Mouse (Mus musculus) spleen, embryonic (tissue): ENCODE results near the gene Gm26920.
"Not testable (repeated sequence)": the region's sequence is repeated elsewhere in the genome, so short reads cannot be mapped to it uniquely, and the experiment has no call there.

ENCODE experiments used
- CTCF ChIA-PET: fragments of 350-600 bp; sonication (Branson Sonifier 250); formaldehyde crosslinking; loops from one replicate; lab custom pipeline; 2022; lab: Charles Lee

Gm26920 gene

DNA sequence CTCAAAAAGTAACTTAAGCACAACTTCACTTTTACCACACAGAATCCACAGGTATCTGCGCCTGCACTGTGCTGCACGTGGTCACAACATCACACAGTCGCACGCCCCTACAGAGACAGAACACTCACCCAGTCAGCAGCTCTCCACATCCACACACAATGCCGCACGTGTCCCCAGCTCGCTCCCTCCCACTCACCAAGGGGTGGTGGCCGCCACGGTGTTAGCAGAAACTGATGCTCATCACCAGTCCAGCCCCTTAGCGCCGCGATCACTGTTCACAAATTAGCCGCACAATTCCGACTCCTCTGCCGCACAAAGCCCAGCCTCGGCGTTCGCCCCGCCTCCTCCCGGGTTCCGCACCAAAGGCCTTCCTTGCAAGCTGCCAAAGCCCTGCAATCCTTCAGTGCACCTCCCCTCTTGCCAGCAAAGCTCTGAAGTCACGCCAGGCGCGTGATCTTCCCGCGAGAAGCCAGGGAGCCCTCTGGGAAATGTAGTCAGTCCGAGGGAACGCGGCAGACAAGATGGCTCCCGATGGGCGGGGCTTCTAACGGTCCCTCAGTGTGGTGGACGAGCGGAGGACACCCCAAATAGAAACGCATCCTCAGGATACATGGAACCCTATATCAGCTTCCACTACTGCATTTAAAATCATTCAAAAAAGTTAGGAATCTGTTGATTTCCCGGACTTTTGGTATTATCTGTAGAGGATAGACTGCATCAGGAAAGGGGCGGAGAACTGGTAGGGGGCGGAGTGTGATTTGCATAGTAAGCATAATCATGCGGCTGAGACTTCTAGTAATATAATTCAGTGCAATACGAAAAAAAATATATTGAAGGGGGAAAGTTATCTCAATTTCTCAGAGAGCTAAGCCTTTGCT lies at the start of gene Gm26920, which contains the start of gene Zfp566:
Gene Gm26920, minus strand, starts transcription at position 319 of the 878 bp plus-strand sequence.
Gene Zfp566, minus strand, starts transcription at position 436 of the 878 bp plus-strand sequence.
- CTCF ChIA-PET = interaction anchor here (0.7 kb wide), 1 partner anchor 46 kb away, joined by 4 read pairs; no protein-coding TSS in a partner anchor

DNA sequence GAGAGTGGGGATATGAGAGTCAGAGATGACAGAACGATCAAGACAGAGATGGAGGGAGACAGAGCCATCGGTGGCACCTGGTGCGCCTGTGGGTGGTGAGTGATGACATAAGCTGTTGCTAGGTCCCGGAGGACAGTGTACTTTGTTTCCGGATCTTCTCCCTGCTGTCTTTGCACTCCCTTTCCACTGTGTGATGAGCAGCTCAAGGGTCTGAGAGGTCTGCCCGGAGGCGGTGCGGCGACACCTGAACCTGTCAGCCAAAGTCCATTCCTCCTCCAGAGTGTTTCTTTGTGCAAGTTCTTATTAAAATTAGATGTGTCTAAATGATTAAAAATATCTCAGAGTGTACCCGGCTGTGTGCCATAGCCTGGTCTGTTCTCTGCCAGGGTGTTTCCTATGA lies 46.6 kb upstream of the Gm26920 start:
- CTCF ChIA-PET = no interaction called here

DNA sequence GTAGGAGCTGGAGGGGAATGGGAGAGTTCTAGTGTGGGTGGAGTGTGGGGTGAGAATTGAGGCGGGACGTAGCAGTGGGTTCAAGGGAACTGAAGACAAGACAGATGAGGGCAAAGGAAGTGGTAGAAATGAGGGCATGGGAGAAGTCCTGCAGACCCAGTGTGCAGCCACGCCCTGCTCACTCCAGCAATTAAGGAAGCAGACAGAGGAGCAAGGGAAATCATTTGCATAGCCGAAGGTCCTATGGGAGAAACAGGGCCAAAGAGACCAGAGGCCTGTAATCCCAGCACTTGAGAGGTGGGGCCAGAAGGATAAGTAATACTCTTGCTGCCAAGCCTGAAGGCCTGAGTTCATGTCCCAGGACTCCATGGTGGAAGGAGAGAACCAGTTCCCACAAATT lies 42.2 kb upstream of the Gm26920 start:
- CTCF ChIA-PET = no interaction called here

DNA sequence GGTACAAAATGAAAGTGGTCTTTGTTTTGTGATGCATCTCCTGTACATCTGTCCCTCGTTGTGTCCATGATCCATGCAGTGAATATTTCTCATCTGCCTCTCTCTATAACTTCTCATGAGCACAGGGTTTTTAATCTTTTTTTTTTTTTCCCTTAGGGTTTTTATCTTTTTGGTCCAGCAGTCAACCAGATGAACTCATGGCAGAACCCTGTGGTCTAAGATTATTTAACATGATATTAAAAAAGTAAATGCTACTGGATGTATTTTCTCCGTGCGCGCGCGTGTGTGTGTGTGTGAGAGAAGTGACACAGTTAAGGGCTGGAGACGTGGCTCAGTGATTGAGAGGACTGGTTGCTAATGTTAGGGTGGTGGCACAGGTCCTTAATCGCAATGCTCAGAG lies 39.7 kb upstream of the Gm26920 start:
- CTCF ChIA-PET = no interaction called here

DNA sequence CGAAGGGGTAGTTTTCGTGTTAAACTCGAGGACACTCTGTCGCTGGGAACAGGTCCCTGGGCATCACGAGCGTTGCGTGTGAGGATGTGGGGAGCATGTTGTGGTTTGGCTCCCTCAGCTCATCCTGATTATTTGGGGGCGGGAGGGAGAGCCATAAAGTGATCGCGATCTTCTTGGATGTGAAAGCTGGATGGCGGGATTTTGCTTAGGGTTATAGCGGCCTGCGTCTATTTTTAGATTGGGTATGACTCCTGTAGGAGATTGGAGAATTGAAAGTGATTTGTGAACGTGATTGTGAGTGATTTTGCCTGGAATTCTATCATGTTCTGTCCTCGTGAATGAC lies 31.9 kb upstream of the Gm26920 start:
- CTCF ChIA-PET = no interaction called here

DNA sequence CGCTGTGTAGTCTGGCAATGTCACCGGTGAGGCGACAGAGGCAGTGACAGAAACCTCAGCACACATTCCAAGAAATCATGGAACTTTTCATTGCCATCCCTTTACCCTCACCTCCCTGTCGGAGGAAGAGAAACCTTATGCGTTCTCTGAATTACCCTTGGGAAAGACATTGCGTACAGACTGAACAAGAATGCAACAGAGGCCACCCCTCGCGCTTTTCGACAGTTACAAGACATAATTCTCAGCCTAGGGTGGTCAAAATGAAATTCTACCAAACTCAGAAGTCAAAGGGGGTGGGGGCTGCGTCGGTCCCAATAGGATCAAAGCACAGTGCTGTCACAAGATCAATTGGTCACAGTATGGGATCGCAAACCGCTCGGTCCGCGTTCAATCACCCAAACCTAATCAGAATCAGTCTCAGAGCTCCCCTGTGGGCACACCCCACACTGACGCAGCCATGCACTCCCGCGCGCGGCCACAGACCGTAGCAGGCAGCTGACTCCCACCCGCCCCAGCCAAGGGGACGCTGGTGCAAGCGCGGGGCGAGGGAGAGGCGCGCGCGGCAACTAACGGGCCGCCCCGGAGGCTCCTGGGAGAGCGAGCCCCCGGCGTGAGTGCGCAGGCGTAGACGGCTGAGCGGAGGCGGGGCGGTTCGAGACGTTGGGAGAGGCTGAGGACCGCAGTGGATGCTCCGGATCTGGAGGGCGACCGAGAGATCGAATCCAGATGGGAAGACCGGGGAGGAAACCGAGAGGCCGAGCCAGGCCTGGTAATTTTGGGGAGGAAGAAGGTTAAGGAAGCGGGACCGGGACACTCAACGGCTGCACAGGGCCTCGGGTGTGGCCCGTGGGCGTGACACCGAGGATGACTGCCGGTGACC lies 31.3 kb upstream of the Gm26920 start, which contains the start of gene Zfp382:
Gene Zfp382, plus strand, starts transcription at position 635 of the 880 bp plus-strand sequence.
- CTCF ChIA-PET = no interaction called here

DNA sequence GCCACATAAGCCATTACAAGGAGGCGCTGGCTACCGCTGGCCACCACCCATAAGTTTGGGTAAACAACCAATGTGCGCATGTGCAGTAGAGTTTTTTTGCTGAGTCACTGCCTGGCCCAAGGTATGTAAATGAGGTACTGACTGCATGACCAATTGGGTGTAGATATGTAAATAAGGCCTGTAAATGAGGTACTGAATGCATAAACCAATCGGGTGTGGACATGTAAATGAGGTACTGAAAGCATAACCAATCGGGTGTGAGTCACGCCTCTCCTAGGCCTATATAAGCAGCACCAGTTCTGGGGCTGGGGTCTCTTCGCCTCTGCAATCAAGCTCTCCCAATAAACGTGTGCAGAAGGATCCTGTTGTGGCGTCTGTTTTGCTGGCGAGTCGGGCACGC lies 27.7 kb upstream of the Gm26920 start:
- CTCF ChIA-PET = not testable (repeated sequence)

DNA sequence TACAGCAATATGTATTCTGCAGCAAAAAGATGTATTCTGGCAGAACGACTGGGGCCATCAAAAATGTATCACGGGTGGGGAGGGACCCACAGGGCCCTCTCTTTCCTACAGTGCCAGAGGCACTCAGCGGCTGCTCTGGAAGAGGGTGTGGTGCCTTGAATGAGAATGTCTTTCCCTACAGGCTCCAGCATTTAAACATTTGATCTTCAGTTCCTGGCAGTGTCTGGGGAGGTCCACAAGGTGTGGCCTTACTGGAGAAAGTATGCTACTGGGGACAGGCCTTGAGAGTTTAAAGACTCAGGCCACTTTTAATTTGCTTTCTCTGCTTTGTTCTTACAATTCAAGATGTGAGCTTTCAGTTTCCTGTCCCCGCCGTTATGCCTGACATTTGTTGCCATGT lies 25.9 kb upstream of the Gm26920 start:
- CTCF ChIA-PET = no interaction called here

DNA sequence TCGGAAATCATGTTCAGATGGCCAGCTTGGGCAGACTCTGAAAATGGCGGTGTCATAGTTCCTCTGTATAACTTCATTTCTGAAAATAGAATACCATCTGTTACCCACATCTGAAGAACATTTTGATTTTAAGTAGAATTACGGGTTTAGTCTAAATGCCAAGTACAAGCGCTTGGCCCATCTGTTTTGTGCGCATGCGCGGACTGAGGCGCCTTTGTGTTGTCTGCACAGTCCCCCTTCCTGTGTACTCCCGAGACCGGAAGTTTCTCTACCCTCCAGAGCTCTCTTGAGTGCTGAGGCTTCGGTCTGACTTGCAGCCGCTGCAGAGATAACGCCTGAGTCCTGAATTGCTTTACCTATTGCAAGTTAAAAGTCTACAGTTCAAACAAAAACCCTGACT lies 9.1 kb upstream of the Gm26920 start:
- CTCF ChIA-PET = interaction anchor here (0.6 kb wide), 1 partner anchor 84 kb away, joined by 12 read pairs; no protein-coding TSS in a partner anchor

DNA sequence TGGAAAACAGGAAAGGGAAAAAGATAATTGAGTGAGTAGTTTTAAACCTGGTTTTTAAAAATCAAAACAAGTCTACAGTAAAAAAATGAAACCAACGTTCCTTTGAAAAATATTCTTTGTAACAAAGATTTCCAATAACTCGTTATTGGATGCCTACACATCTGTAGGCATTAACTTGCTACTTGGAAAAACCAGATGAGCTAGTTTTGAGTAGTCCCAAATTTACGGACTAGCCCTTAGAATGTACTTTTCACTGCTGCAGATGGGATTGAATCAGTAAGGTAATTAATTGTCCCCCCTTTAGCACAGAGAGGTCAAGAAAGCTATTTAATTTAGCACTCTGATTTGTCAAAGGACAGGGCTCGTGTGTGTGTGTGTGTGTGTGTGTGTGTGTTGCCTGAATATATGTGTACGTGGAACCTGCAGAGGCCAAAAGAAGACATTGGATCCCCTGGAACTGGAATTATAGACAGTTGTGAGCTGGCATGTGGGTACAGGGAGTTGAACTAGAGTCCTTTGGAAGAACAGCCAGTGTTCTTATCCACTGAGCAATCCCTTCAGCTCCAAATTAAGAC lies 5.4 kb upstream of the Gm26920 start:
- CTCF ChIA-PET = interaction anchor here (0.5 to 1.0 kb wide), 2 partner anchors 9 to 76 kb away, joined by 4 to 13 read pairs; no protein-coding TSS in a partner anchor

DNA sequence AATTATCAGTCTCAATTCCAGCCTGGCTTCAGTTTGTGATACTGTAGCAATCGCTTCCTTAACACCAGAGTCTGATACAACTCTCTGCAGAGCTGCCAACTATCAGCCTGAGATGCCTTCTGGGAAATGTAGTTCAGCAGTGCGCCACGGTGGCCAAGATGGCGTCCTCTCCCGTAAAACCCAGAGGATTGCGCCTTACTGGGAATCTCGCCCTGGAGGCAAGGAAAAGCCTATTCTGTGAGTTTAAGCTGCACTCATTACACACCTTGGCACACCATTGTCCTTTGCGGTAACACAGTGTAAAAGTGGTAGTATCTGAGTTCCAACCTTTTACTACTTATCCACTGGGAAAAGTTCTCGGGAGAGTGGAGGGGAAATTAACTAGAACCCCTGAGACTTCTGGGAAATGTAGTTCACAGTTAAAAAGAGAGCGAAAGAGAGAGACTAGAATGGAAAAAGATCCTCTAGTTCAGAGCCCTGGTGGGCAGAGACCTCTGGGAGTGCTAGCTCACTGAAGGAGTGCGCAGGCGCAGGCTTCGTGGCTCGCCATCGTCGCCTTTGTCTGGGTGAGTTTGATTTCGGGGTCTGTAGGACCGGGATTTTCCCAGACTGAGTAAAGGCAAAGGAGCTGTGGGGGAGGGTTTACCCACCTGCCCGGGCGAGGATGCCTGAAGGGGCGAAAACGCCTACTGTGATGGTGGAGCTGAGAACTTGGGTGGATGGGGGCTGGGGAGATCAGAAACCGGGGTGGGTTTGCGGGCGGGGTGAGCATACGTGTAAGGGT lies 4.6 kb upstream of the Gm26920 start, which contains the start of gene Zfp260:
Gene Zfp260, plus strand, starts transcription at position 132 of the 784 bp plus-strand sequence.
- CTCF ChIA-PET = interaction anchor here (1.0 kb wide), 1 partner anchor 10 kb away, joined by 4 read pairs; no protein-coding TSS in a partner anchor

DNA sequence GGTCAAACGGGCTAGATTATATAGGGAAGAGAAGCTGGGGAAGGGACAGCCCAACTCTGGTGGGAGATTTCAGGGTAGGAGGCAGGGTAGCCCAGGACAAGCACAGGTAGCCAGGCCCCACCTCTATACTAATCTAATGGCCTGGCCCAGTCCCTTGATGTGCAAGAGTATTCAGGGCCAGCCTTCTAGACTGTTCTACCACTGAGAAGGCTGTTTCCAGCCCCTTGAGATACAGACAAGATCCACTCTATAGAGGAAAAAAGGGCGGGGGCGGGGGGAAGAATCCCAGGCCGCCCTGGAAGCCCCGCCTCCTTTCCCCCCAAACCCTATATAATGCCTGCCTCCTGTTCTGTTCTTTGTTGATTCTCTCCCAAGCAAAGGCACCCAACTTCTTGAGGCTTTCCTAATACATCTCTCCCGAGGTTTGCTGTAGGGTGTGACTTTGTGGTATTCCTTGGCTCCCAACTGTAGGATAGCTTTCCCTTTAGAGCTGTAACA lies 3.8 kb upstream of the Gm26920 start:
- CTCF ChIA-PET = no interaction called here

DNA sequence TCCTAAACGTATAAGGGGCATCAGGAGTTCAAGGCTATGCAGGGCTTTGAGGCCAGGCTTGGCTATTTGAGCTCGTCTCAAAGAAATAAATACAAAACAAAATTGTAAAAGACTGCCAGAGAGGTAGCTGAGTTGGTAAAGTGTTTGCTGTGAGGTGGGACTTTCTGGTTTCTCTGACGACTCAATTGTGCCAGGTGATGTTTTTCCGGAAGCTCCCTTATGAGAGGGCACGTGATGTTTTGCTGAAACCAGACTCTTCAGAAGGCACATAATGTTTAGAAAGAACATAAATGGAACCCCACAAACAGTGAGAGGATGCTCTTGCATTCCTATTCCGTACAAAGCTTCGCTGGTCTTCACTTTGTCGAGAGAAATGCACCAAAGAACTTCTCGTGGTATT lies 2.5 kb upstream of the Gm26920 start:
- CTCF ChIA-PET = interaction anchor here (1.2 kb wide), 1 partner anchor 80 kb away, joined by 4 read pairs; no protein-coding TSS in a partner anchor

DNA sequence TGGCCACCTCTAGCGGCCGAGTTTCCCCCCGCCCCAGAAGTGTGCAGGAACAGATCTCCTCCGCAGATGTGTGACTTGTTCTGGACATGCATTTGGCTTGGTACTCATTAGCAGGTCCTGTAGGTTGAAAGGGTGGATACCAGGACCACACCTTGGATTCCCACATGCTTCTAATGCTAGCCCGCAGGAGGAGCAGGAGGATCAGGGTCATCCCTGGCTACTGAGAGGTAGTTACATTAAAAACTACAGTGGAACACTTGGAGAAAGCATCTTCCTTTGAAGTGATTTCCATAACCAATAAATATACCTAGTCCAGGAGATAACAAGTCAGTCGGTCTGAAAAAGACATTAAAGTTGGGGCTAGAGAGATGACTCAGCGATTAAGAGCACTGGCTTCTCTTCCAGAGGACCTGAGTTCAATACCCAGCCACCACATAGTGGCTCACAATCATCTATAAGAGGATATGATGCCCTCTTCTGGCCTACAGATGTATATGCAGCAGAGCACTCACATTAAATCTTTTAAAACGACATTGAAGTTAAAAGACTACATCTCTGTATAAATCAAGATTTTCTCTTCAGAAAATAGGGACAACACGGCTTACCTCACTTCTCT lies 868 bp upstream of the Gm26920 start:
- CTCF ChIA-PET = interaction anchor here (1.2 kb wide), 1 partner anchor 78 kb away, joined by 4 read pairs; no protein-coding TSS in a partner anchor

DNA sequence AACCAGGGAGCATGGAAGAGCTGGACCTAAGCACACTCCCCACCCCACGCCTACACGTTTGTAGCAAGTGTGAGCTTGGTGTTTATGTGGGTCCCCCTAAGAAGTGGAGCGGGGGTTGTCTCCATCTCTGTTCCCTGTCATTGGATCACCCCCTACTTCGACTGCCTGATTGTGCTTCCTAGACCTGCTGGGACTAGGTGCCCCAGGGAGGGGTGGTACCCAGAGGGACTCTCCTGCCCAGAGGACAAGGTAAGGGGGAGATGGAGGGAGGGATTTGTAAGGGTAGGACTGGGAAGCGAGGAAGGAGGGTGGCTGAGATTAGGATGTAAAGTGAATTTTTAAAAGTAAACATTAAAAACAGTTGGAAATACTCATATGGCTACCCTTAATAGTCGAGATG lies 805 bp downstream of the Gm26920 start:
- CTCF ChIA-PET = interaction anchor here (0.6 to 0.7 kb wide), 2 partner anchors 18 to 45 kb away, joined by 4 to 6 read pairs; no protein-coding TSS in a partner anchor

DNA sequence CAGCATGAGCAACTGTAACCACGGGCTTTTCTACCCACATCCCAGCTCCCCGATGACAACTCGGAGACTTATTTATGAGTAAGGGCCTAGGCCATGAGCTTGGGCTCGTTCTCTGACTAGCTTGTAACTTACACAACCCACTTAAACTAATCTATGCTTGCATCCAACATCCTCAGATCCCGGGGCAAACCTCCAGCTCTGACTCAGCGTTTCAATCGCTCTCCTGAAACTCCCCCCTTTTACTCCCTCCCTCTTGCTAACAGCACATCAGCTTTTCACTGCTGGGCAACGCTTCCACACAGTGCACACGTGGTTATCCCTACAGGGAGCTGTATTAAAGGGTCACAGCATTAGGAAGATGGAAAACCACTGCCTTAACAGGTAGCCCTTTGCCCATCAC lies 3.7 kb downstream of the Gm26920 start:
- CTCF ChIA-PET = interaction anchor here (0.5 kb wide), 1 partner anchor 13 kb away, joined by 3 read pairs; no protein-coding TSS in a partner anchor

DNA sequence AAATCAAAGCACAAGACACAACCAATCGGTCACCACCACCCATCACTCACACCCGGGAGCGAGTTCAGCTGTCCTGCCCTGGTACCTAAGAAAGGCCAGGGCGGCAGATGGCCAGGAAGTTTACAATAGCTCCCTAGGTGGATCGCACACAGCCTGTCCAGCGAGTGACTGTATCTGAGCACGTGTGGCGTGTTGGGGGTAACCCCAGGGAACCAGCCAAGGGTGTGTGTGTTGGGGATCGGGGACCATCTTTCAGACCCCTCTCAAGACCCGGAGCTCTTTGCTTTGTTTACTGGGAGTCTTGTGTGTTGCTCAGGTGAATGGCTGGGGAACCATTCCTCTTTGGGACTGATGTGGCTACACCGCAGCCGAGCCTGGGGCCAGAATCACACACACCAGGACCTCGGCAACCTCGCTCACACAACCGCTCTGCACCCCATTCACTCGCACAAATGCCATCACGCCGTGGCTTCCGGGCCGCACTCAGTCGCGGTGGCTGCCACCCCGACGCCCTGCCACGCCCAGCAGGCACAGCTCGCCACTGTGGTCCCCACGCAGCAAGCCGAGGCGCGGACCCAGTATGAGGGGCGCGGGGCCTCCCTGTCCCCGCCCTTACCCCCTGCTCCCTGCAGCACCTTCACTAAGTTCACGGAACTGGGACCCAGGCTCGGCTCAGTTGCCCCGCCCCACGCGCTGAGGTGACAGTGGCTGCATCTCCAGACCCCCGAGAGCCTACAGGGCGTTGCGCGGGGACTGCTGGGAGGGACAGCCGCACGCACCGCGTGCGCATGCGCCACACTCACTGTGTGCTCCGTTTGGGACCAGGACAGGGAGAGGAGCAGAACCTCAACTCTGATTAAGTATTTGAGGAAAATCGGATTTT lies 17.8 kb downstream of the Gm26920 start, which contains the start of gene Zfp82:
Gene Zfp82, minus strand, starts transcription at position 755 of the 883 bp plus-strand sequence.
- CTCF ChIA-PET = interaction anchor here (0.9 kb wide), 1 partner anchor 17 kb away, joined by 6 read pairs; no protein-coding TSS in a partner anchor

DNA sequence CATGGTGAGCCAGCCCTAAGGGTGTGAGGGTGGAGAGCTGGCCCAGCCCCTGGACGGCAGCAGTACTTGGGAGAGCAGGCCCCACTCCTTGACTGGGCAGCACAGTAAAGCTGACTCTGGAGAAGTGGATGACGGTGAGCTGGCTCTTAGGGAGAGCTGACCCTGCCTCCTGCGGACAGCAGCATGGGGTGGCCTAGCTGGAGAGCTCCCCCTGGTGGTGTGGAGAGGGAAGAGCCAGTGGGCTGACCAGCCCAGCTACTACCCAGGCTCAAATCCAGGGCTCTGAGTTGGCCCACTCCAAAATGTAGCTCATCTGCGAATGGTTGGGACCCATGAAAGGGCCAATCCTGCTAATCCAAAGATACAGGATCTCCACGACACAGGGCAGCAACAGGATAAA lies 25.6 kb downstream of the Gm26920 start:
- CTCF ChIA-PET = no interaction called here

DNA sequence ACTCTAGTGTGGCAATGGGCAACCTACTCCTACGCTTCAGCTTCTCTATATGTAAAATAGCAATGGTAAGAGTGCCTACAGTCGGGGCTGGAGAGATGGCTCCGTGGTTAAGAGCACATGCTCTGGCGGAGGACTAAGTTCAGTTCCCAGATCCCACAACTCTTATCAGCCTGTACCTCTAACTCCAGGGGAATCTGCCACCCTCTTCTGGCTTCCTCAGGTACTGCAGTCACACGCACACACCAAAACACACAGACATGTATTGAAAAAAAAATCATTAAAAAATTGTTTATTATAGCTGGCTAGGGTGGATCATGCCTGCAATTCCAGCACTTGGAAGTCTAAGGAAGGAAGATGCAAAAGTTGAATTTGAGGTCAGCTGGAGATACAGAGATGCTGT lies 27.7 kb downstream of the Gm26920 start:
- CTCF ChIA-PET = no interaction called here
